Mouse (Mus musculus): ENCODE measurements around the gene Stab2. TPM values are rescaled to one million over a fixed set of nuclear protein-coding genes. Genes with fewer than 3 reads are reported as not detected.

The Stab2 gene
- polyA plus RNA-seq, 1 experiment from 2014 or later: 0.29 TPM

GRCm38 (mm10) chr10:86796073-86796741 lies 211.6 kb downstream of the Stab2 start:
- no peak for DNase-seq (ENCODE audit: low spot score)
- 89% methylated on average over 5 of the region's 5 CpGs for WGBS

GRCm38 (mm10) chr10:86794794-86795535 lies 212.9 kb downstream of the Stab2 start:
- H3K36me3 ChIP-seq (replicated peaks; ENCODE audit: control insufficient read depth, insufficient read depth, low read depth, low read length): no peaks in the 10 kb centered on the region
- ATAC-seq (replicated peaks; ENCODE audit: insufficient number of reproducible peaks, low FRiP score, low TSS enrichment, low read depth) (no peak), DNase-seq (ENCODE audit: low spot score) (no peak)
- H3K9me3 ChIP-seq (replicated peaks; ENCODE audit: control insufficient read depth, low read length): no peaks in the 10 kb centered on the region
- WGBS: 85% methylated on average over 9 of the region's 9 CpGs
- no peak overlapping the region for H3K4me3 ChIP-seq (ENCODE audit: low read depth, low read length)
- H3K27me3 ChIP-seq (ENCODE audit: control insufficient read depth, insufficient read depth, low read length): no peaks in the 10 kb centered on the region
- no peak overlapping the region for H3K9ac ChIP-seq (replicated peaks; ENCODE audit: low read length)
- no peak overlapping the region for H3K27ac ChIP-seq (replicated peaks; ENCODE audit: low read depth, low read length)
- H3K4me2 ChIP-seq (ENCODE audit: low read depth, low read length): no peak overlapping the region
- H3K4me1 ChIP-seq (ENCODE audit: control insufficient read depth, insufficient read depth, low read length): no peaks in the 10 kb centered on the region

More at GRCm38 (mm10) chr10:86796073-86796741, 211.6 kb downstream of the Stab2 start:
- no peak overlapping the region for H3K4me3 ChIP-seq (ENCODE audit: low read depth, low read length)
- 0 out of 2 replicates have a peak, but pooled peaks have one; percentile 18 for ATAC-seq (replicated peaks; ENCODE audit: insufficient number of reproducible peaks, low FRiP score, low TSS enrichment, low read depth)
- H3K27me3 ChIP-seq (ENCODE audit: control insufficient read depth, insufficient read depth, low read length): no peaks in the 10 kb centered on the region
- no peak overlapping the region for H3K9ac ChIP-seq (replicated peaks; ENCODE audit: low read length)
- no peaks in the 10 kb centered on the region for H3K9me3 ChIP-seq (replicated peaks; ENCODE audit: control insufficient read depth, low read length)
- H3K27ac ChIP-seq (replicated peaks; ENCODE audit: low read depth, low read length): no peak overlapping the region
- no peak overlapping the region for H3K4me2 ChIP-seq (ENCODE audit: low read depth, low read length)
- no peaks in the 10 kb centered on the region for H3K4me1 ChIP-seq (ENCODE audit: control insufficient read depth, insufficient read depth, low read length)
- H3K36me3 ChIP-seq (replicated peaks; ENCODE audit: control insufficient read depth, insufficient read depth, low read depth, low read length): no peaks in the 10 kb centered on the region

DNA sequence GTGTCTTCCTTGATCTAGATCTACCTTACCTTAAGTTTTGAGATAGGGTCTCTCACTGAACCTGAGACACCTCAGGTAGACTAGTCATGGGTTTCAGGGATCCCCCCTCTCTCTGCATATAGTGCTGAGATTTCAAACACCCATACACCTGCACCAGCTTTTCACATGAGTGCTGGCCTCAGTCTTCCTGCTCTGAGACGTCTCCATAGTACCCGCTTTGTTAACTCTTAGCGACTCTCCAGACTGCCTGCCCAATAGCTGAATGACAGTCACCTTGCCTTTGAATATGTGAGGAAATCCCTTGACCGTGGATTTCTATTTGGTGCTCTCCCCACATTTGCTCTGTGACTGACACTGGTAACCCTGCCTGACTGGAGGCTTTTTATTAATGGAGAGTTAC lies 213.6 kb downstream of the Stab2 start:
- no peak overlapping the region for H3K4me2 ChIP-seq (ENCODE audit: low read depth, low read length)
- no peaks in the 10 kb centered on the region for H3K36me3 ChIP-seq (replicated peaks; ENCODE audit: control insufficient read depth, insufficient read depth, low read depth, low read length)
- no peak overlapping the region for H3K27ac ChIP-seq (replicated peaks; ENCODE audit: low read depth, low read length)
- no peak overlapping the region for H3K4me3 ChIP-seq (ENCODE audit: low read depth, low read length)
- no peak overlapping the region for H3K9ac ChIP-seq (replicated peaks; ENCODE audit: low read length)
- no peaks in the 10 kb centered on the region for H3K9me3 ChIP-seq (replicated peaks; ENCODE audit: control insufficient read depth, low read length)
- 91% methylated on average over 4 of the region's 4 CpGs for whole genome bisulfite sequencing
- DNase-seq (ENCODE audit: low spot score): no peak
- H3K27me3 ChIP-seq (ENCODE audit: control insufficient read depth, insufficient read depth, low read length): no peaks in the 10 kb centered on the region
- ATAC-seq (replicated peaks; ENCODE audit: insufficient number of reproducible peaks, low FRiP score, low TSS enrichment, low read depth): no peak
- H3K4me1 ChIP-seq (ENCODE audit: control insufficient read depth, insufficient read depth, low read length): no peaks in the 10 kb centered on the region

DNA sequence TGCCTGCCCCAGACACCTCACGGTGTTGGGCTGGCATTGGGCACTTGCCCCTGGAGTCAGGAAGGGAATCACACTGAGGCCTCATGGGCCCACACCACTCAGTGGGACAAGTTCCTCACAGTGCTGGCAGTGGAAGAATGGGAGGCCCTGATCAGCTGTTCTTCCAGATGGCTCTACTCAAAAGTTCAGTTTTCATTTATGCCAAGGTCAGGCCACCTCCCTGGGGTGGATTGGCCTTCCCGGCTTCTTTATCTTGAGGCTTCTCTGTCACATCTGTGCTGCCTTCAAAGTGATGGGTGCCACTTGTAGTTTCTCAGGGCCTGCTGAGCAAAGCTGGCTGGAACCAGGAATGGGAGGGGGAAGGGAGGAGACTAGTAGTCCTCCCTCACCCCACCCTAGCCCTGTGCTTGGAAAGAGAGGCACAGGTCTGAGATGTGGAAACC lies 214.3 kb downstream of the Stab2 start:
- 54% methylated on average over 2 of the region's 2 CpGs for WGBS

DNA sequence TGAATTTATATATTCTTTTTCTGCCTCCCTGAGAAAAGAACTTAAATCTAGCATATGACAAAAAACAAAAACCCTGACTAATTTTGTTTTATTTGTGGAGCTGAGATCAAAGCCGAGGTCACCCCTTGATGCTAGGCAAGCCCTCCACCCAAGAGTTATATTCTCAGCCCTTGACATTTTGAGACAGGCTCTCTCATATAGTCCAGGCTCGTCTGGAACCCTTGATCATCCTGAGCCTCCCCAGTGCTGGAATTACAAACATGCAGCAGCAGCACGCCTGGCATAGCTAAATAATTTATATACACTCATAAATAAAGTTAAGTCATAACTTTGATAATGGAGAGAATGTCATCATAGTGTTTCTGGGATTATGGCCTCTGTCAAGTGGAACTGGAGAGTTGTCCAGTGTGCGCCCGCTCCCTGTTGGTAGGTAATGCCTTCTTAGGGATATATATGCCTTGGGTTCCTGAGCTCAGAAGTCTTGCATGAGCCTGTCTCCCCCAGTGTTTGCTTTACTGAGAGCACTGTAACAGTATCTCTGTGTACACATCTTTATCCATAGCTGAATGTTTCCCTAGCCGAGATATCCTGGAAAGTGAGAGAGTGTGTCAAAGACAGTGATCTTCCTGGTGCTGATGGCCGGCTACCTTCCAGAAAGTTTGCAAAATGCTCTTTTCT lies 216.2 kb downstream of the Stab2 start:
- WGBS: 70% methylated on average over 7 of the region's 7 CpGs
- Histone ChIP-seq H3K27me3 (ENCODE audit: control insufficient read depth, insufficient read depth, low read length) (no peaks in the 10 kb centered on the region), H3K4me3 (ENCODE audit: low read depth, low read length) (no peak overlapping the region), H3K4me1 (ENCODE audit: control insufficient read depth, insufficient read depth, low read length) (no peaks in the 10 kb centered on the region), H3K27ac (replicated peaks; ENCODE audit: low read depth, low read length) (no peak overlapping the region), H3K9ac (replicated peaks; ENCODE audit: low read length) (no peak overlapping the region), H3K4me2 (ENCODE audit: low read depth, low read length) (no peak overlapping the region), H3K9me3 (replicated peaks; ENCODE audit: control insufficient read depth, low read length) (no peaks in the 10 kb centered on the region), H3K36me3 (replicated peaks; ENCODE audit: control insufficient read depth, insufficient read depth, low read depth, low read length) (no peaks in the 10 kb centered on the region)
- no peak for ATAC-seq (replicated peaks; ENCODE audit: insufficient number of reproducible peaks, low FRiP score, low TSS enrichment, low read depth)
- no peak for DNase-seq (ENCODE audit: low spot score)

More for the DNA sequence above, 214.3 kb downstream of the Stab2 start:
- H3K27me3 ChIP-seq (ENCODE audit: control insufficient read depth, insufficient read depth, low read length): no peaks in the 10 kb centered on the region
- H3K27ac ChIP-seq (replicated peaks; ENCODE audit: low read depth, low read length): no peak overlapping the region
- DNase-seq (ENCODE audit: low spot score) (no peak), ATAC-seq (replicated peaks; ENCODE audit: insufficient number of reproducible peaks, low FRiP score, low TSS enrichment, low read depth) (0 out of 2 replicates have a peak, but pooled peaks have one; percentile 44)
- H3K4me1 ChIP-seq (ENCODE audit: control insufficient read depth, insufficient read depth, low read length): no peaks in the 10 kb centered on the region
- H3K4me2 ChIP-seq (ENCODE audit: low read depth, low read length): no peak overlapping the region
- no peaks in the 10 kb centered on the region for H3K9me3 ChIP-seq (replicated peaks; ENCODE audit: control insufficient read depth, low read length)
- H3K4me3 ChIP-seq (ENCODE audit: low read depth, low read length): no peak overlapping the region
- H3K9ac ChIP-seq (replicated peaks; ENCODE audit: low read length): no peak overlapping the region
- no peaks in the 10 kb centered on the region for H3K36me3 ChIP-seq (replicated peaks; ENCODE audit: control insufficient read depth, insufficient read depth, low read depth, low read length)

Other genes starting within 250 kb of the Stab2 start
- 0.24 and 0.31 TPM in 2 replicates for gene Gm49358, start 244.1 kb downstream of the Stab2 start, polyA plus RNA-seq (2014; fragmentation: Nextera tagmentation; extraction: Ambion mirVana)
- 1.1 and 1.6 TPM in 2 replicates for gene Nt5dc3, start 229.0 kb downstream of the Stab2 start, polyA plus RNA-seq (2014; fragmentation: Nextera tagmentation; extraction: Ambion mirVana)
- gene 1700113H08Rik, start 50.0 kb upstream of the Stab2 start, polyA plus RNA-seq (2014; fragmentation: Nextera tagmentation; extraction: Ambion mirVana): 0.65 TPM in 1 of 2 replicates, not detected in the other

All from embryonic facial prominence, embryonic 11.5 days (tissue).